Mouse (Mus musculus) stomach, embryonic 16.5 days (tissue): ENCODE data around the gene Ropn1l. TPM values are rescaled to one million over a fixed set of nuclear protein-coding genes. Genes with fewer than 3 reads are reported as not detected.
A peak's percentile ranks its signal among the peaks of the same experiment; 100 is the strongest.

Source experiments
- ATAC-seq: fragments of 200-750 bp; cut with Nextera tagmentation; 2 replicates; pipeline ENCODE4 v1.8.0; 2017; ENCODE audit warnings: moderate number of reproducible peaks, moderate TSS enrichment; ENCODE audit not compliant: insufficient read depth, low FRiP score
- H3K27ac ChIP-seq: fragments of 300-500 bp; sonication (generic); 2 replicates; pipeline ENCODE4 v1.5.1; 2014; ENCODE audit warnings: low read length
- H3K27me3 ChIP-seq: fragments of 300-500 bp; sonication (generic); 2 replicates; pipeline ENCODE4 v1.6.1; 2014; ENCODE audit warnings: low read length, control low read depth, mixed read lengths; ENCODE audit not compliant: control insufficient read depth, insufficient read depth
- H3K36me3 ChIP-seq: fragments of 300-500 bp; sonication (generic); 2 replicates; pipeline ENCODE4 v1.6.1; 2014; ENCODE audit warnings: low read length; ENCODE audit not compliant: control insufficient read depth, insufficient read depth
- H3K4me1 ChIP-seq: fragments of 300-500 bp; sonication (generic); 2 replicates; pipeline ENCODE4 v1.6.1; 2014; ENCODE audit warnings: low read length, control low read depth, mixed read lengths; ENCODE audit not compliant: control insufficient read depth, insufficient read depth
- H3K4me2 ChIP-seq: fragments of 300-500 bp; sonication (generic); 2 replicates; pipeline ENCODE4 v1.6.1; 2014; ENCODE audit warnings: low read depth, low read length, mixed read lengths
- H3K4me3 ChIP-seq: fragments of 300-500 bp; sonication (generic); replicated peaks from 2 replicates; pipeline ENCODE4 v1.5.1; 2014; ENCODE audit warnings: mild to moderate bottlenecking, low read length
- H3K9ac ChIP-seq: fragments of 300-500 bp; sonication (generic); 2 replicates; pipeline ENCODE4 v1.6.1; 2014; ENCODE audit warnings: low read length
- H3K9me3 ChIP-seq: fragments of 300-500 bp; sonication (generic); replicated peaks from 2 replicates; pipeline ENCODE4 v1.6.1; 2016; ENCODE audit warnings: low read length, control low read depth; ENCODE audit not compliant: control insufficient read depth
- WGBS: fragments of 180-500 bp; shearing (Covaris S2); extraction: QIAGEN DNeasy Blood & Tissue Kit; methylation state at CpG from one replicate; pipeline ENCODE4 v1.1.7; 2014; 5-methylcytosine and 5-hydroxymethylcytosine counted together
- polyA plus RNA-seq: library from polyadenylated mRNA; unstranded; fragments of >200 nt; fragmentation: Nextera tagmentation; extraction: Ambion mirVana; gene quantifications from 2 replicates; pipeline ENCODE4 v1.2.1, GENCODE M21; 2015

Ropn1l gene
- polyA plus RNA-seq = 2.2 and 2.3 TPM in 2 replicates

- Histone ChIP-seq H3K4me1 (peaks cover 4% of the 10 kb centered on the region; the same call in 1 of the 2 replicates), H3K27ac (peak within 1 kb of the TSS; percentile 84), H3K9ac (peak within 1 kb of the TSS; percentile 80), H3K36me3 (0 out of 2 replicates have a peak, but pooled peaks cover 3% of the 10 kb centered on the region), H3K27me3 (no peaks in the 10 kb centered on the region), H3K4me3 (peak within 1 kb of the TSS; percentile 72), H3K9me3 (no peaks in the 10 kb centered on the region), H3K4me2 (peak within 1 kb of the TSS; percentile 74)
- ATAC-seq = peak; percentile 97
- WGBS = under 1% methylated on average over 57 of the region's 57 CpGs
These were observed at the start of gene Ropn1l for GRCm38 (mm10) chr15:31453098-31453916. Gene Ropn1l (minus strand): TSS chr15:31453737.

GRCm38 (mm10) chr15:31502996-31503395 lies 49.5 kb upstream of the Ropn1l start:
- H3K27ac ChIP-seq = no peak overlapping the region
- no peak for ATAC-seq
- H3K9ac ChIP-seq = no peak overlapping the region
- H3K4me1 ChIP-seq = no peaks in the 10 kb centered on the region
- H3K4me3 ChIP-seq = no peak overlapping the region
- no peak overlapping the region for H3K4me2 ChIP-seq
- H3K36me3 ChIP-seq = peaks cover 4% of the 10 kb centered on the region; the same call in 1 of the 2 replicates
- no peaks in the 10 kb centered on the region for H3K9me3 ChIP-seq
- H3K27me3 ChIP-seq = no peaks in the 10 kb centered on the region
- WGBS = 89% methylated on average over 4 of the region's 4 CpGs

GRCm38 (mm10) chr15:31502313-31502712 lies 48.8 kb upstream of the Ropn1l start:
- Histone ChIP-seq H3K36me3 (peaks cover 4% of the 10 kb centered on the region; the same call in 1 of the 2 replicates), H3K4me3 (no peak overlapping the region), H3K4me2 (no peak overlapping the region), H3K4me1 (no peaks in the 10 kb centered on the region), H3K9me3 (no peaks in the 10 kb centered on the region), H3K27me3 (no peaks in the 10 kb centered on the region), H3K27ac (no peak overlapping the region), H3K9ac (no peak overlapping the region)
- no peak for ATAC-seq
- WGBS = 90% methylated on average over 1 of the region's 1 CpGs

- H3K27me3 ChIP-seq = no peaks in the 10 kb centered on the region
- no peak overlapping the region for H3K9ac ChIP-seq
- H3K27ac ChIP-seq = no peak overlapping the region
- no peak overlapping the region for H3K4me2 ChIP-seq
- peaks cover 33% of the 10 kb centered on the region for H3K36me3 ChIP-seq
- WGBS = 92% methylated on average over 9 of the region's 9 CpGs
- H3K4me3 ChIP-seq = no peak overlapping the region
- H3K9me3 ChIP-seq = no peaks in the 10 kb centered on the region
- no peak for ATAC-seq
- H3K4me1 ChIP-seq = no peaks in the 10 kb centered on the region
These were observed 41.3 kb upstream of the Ropn1l start for GRCm38 (mm10) chr15:31494803-31495202.

GRCm38 (mm10) chr15:31494310-31494709 lies 40.8 kb upstream of the Ropn1l start:
- H3K27me3 ChIP-seq = no peaks in the 10 kb centered on the region
- no peak overlapping the region for H3K9ac ChIP-seq
- no peak overlapping the region for H3K4me2 ChIP-seq
- no peak for ATAC-seq
- WGBS = 79% methylated on average over 3 of the region's 3 CpGs
- H3K4me1 ChIP-seq = no peaks in the 10 kb centered on the region
- peaks cover 31% of the 10 kb centered on the region for H3K36me3 ChIP-seq
- H3K4me3 ChIP-seq = no peak overlapping the region
- no peaks in the 10 kb centered on the region for H3K9me3 ChIP-seq
- H3K27ac ChIP-seq = no peak overlapping the region

- Histone ChIP-seq H3K4me1 (no peaks in the 10 kb centered on the region), H3K9ac (no peak overlapping the region), H3K4me3 (no peak overlapping the region), H3K9me3 (no peaks in the 10 kb centered on the region), H3K36me3 (peaks cover 18% of the 10 kb centered on the region; the same call in 1 of the 2 replicates), H3K27ac (no peak overlapping the region), H3K4me2 (no peak overlapping the region), H3K27me3 (no peaks in the 10 kb centered on the region)
- WGBS = 87% methylated on average over 2 of the region's 2 CpGs
- ATAC-seq = no peak
These were observed 33.9 kb upstream of the Ropn1l start for GRCm38 (mm10) chr15:31487407-31487806.

GRCm38 (mm10) chr15:31476678-31477077 lies 23.1 kb upstream of the Ropn1l start:
- Histone ChIP-seq H3K27me3 (no peaks in the 10 kb centered on the region), H3K4me3 (no peak overlapping the region), H3K36me3 (peaks cover 22% of the 10 kb centered on the region), H3K9me3 (no peaks in the 10 kb centered on the region), H3K27ac (no peak overlapping the region), H3K4me1 (no peaks in the 10 kb centered on the region; the same call in 1 of the 2 replicates), H3K4me2 (no peak overlapping the region), H3K9ac (no peak overlapping the region)
- WGBS = 79% methylated on average over 1 of the region's 1 CpGs
- no peak for ATAC-seq

GRCm38 (mm10) chr15:31472645-31473574 lies 19.4 kb upstream of the Ropn1l start:
- WGBS = 58% methylated on average over 4 of the region's 4 CpGs
- no peak overlapping the region for H3K27ac ChIP-seq

More at GRCm38 (mm10) chr15:31472645-31473574, 19.4 kb upstream of the Ropn1l start:
- Histone ChIP-seq H3K4me1 (no peaks in the 10 kb centered on the region; the same call in 1 of the 2 replicates), H3K4me3 (no peak overlapping the region), H3K4me2 (no peak overlapping the region), H3K36me3 (peaks cover 9% of the 10 kb centered on the region; the same call in 1 of the 2 replicates), H3K9me3 (no peaks in the 10 kb centered on the region), H3K9ac (no peak overlapping the region), H3K27me3 (no peaks in the 10 kb centered on the region)
- peak; percentile 29; the same call in 1 of the 2 replicates for ATAC-seq
